Mouse (Mus musculus): ENCODE measurements around the gene Gbgt1.

DNA sequence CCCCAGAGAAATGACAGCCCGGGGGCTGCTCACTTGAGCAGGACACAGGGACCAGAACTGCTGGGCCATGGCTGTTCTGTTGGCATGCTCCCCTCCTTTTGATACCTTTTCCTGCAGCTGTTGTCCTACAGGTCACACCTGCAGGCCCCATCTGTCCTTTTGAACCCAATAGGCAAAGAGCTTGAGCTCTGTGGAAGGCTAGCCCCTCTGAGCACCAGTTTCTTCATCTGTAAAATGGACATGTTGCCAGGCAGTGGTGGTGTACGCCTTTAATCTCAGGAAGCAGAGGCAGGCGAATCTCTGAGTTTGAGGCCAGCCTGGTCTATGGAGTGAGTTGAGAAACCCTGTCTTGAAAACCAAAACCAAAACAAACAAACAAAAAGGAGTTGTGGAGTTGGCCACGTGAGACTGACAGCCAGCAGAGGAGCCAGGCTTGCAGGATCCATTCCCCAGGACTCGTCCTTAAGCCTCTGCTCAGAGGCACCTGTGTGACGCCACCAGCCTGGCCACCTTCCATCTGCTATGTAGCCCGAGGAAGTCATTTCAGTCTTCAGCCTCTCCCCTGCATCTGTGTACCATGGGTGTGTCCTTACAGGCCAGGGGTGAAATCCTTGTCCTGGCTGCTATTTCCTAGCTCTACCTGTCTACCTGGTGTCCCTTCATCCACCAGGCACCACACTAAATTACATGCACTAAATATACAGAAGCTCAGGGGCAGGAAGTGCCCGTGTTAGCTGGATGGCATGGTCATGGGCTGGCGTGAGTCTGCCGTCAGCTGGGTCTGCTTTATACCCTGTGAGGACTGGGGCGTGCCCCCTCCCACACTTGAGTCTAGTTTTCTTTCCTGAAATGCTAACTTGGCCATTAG, 40.3 kb downstream of the Gbgt1 start:
- TF ChIP-seq CTCF (IDR thresholded peaks at IDR 0.05; ENCODE audit: insufficient read depth, low read depth, low read length) (no peak), POLR2A (IDR thresholded peaks at IDR 0.05; ENCODE audit: insufficient read depth, low read depth, low read length) (no peak)

All from olfactory bulb, adult 2 months (tissue).